Mouse (Mus musculus): Measurements from ENCODE around the gene Plod2.
A peak's percentile ranks its signal among the peaks of the same experiment; 100 is the strongest.

Gene Plod2

DNA sequence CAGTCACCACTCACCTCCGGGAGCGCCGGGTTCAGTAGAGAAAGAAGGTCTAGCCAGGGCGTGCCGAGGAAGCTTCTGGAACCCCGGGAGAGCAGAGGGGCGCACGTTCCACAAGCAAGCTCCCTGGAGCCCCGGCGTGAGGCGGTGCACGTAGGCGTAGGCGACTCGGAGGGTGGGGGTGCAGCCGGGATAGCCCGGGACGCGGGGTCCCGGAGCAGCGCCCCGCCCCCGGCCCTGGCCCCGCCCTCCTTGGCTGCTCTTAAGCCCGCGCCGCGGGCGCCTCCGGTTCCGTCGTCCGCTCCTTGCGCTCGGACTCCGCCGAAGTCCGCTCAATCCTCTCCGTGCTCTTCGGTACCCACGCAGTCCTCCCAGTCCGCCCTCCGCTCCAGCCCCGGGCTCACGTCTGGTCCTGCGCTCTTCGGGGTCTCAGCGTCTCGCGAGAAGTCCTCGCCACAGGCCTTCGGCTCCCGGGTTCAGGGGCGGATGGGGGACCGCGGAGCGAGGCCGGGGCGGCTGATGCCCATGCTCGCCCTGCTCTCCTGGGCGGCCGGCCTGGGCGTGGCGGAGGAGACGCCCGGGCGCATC is at the start of gene Plod2:
Gene Plod2, plus strand, starts transcription at position 247 of the 585 bp plus-strand sequence.
- peak; percentile 86 to 90 for DNase-seq

DNA sequence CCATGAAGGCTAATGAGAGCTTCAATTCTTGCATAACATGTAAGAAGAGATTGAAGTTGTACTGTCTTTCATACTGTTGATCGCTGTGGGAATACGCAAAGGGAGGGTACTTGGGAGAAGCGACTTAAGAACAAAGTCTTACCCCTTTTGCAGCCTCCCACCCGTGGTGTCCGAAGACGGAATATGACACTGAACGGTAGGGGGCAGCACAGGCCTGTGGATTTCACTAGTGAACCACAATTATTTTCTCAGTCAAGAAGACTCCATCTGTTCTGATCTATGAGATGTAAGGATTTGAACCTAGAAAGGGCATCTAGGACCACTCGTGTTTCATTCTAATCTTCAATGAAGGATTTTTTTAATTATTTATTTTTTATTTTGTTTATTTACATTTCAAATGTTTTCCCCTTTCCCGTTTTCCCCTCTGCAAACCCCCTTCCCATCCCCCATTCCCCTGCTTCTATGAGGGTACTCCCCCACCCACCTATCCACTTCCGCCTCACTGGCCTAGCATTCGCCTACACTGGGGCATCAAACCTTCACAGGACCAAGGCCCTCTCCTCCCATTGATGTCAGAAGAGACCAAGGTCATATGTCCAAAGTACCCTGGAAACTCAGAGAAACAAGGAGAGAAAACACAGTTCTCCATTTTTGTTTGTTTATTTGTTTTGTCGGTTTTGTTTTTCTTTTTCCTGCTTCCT is 42.2 kb upstream of the Plod2 start:
- peak; percentile 95 to 97 for DNase-seq

DNA sequence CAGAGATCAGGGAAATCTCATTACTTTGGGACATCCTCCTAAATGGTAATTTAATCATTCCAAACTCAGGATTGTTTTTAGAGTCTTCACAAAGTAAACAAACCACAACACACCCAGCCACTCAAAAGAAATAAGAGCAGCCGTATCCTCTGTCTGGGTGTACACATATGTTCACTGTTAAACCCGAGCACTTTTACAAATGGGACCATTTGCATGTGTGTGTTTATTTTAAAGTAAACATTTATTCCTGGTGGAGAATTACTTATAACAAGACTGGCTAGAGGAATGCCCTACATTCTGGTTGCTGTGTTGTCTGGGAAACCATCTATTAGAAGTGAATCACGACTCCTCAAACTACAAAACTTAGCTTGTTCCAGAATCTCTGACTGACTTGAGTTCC is 37.8 kb upstream of the Plod2 start:
- DNase-seq = no peak

DNA sequence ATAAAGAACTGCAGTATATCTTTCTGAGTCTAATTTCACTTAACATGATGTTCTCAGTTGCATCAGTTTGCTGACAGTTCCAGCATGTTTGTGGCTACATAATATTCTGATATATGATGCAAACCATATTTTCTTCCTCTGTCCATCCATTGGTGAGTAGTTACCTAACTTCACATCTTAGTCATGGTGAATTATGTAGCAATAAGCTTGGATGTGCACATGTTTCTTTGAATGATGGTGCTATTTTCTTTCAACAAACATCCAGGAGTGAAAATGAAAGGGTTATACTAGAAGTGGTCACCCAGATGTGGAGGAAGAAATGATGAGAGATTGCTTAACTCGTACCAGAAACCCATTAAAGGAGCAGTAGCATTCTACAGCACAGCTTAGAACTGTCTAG is 37.1 kb upstream of the Plod2 start:
- DNase-seq = no peak

DNA sequence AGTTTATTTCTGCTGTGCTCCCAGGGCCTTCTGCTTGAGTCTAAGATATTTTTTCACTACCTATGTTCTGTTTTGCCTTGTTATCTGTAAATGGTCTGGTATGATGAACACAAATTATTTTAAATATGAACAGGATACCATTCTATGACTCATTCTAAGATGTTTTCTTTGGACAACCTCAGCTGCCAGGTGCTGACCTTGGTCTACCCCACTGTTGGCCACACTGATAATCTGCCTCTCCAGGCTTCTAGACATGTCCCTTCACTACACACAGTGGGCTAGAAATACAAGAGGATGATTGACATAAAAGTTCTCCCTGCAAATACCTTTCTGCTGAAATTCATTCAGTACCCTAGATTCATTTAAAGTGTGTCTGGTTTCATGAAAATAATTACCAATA is 30.3 kb upstream of the Plod2 start:
- no peak for DNase-seq

DNA sequence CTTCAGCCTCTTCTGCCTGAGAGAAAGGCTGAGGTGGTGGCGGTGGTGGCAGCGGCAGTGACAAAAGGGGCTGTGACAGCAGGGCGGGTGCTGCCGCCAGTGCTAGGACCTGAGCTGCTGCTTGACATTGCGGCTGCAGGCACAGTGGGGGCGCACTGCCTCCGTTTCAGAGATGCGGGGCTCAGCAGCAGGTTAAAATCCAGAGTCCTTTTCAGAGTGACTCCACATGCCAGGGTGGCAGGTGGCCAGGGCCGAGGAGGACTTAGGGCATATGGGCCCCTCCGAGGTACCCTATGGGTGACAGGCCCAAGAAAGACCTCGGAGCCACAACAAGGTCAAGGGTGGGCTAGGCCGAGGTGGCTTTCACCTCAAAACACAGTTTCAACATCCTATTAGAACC is 25.0 kb upstream of the Plod2 start:
- no peak for DNase-seq

DNA sequence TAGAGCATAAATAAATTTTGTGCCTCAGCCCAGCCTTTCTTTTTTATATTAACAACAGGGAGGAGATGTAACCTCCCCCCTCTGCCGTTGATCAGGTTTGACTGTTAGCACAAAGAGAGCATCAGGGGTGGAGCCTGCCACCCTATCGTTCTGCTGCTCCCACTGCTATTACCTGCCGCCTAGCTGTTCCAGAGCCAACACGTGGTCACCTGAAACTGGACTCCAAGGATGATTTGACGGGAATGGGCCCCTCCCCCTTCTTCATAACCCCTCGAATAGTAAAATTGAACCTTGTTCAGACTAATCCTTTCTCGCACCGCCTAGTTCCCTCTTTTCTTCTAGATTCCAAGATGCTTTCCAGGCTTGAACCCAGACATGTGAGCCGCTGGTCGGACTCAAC is 21.3 kb upstream of the Plod2 start:
- no peak for DNase-seq

DNA sequence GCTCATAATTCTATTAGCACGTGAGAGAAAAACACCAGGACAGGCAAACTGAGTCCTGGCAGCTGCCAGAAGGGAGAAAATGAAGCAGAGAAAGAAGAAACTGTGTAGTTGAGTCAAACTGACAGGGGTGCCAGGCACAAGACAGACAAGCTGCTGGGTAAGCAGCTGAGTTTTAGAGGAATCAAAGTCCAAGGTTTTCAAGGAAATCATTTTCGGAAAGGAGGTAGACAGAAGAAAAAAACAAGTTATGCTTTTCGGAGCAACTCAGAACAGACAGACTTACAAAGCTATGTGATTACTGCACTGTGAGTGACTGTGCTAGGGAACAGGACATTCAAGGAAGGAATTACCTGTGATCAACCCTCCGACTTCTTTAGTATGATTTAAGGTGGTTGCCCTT is 17.5 kb upstream of the Plod2 start:
- DNase-seq = no peak

DNA sequence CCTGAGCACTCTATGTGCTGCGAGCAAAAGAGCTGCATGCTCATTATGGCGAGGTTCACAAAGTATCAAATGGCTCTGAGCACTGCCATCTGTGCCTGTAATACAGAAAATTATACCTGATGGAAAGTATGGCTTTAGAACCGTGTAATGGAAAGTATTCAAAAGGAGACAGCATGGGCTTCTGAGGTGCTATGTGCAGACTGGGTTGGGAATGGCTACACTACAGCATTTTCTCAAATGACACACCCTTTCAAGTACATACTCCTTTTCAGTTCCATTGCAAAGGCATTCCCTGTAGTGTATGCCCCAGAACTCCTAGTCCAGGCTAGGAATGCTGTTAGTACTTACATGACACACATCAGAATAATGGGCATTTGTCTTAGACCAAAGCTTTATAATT is 12.0 kb upstream of the Plod2 start:
- no peak for DNase-seq

DNA sequence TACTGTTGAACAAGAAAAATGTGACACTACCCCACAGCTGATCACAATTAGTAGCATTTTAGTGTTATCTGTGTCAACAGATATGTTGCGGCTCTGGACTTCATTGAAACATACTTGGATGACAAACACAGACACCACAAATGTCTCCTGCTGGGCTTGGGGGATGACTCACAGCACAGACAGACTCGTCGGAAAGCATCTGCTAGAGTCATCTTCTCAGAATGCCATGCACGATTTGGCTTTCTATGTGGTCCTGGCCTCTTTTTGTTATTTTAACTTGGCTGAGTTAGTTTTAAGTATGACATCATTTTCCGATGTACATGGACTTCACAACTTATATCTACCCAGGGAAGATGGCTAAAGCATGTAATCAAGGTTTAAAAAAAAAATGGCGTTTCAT is 4.3 kb upstream of the Plod2 start:
- no peak for DNase-seq

DNA sequence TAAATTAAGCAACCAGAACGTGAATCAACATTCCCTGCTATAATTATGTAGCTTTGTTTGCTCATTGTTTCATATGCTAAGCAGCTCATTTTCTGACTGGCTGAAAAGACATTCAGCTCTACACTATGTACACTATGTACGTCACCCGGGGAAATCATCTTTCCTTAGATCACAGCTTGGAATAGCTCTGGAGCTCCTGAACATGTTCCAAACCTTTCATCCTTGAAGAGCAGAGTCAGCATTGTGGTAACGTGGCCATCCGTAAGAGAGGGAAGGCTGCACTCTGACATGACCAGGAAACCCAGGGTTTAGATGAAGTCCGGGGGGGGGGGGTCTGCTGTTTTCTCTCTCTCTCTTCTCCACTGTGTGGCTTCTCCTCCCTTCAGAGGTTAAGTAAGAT is 3.8 kb upstream of the Plod2 start:
- no peak for DNase-seq

DNA sequence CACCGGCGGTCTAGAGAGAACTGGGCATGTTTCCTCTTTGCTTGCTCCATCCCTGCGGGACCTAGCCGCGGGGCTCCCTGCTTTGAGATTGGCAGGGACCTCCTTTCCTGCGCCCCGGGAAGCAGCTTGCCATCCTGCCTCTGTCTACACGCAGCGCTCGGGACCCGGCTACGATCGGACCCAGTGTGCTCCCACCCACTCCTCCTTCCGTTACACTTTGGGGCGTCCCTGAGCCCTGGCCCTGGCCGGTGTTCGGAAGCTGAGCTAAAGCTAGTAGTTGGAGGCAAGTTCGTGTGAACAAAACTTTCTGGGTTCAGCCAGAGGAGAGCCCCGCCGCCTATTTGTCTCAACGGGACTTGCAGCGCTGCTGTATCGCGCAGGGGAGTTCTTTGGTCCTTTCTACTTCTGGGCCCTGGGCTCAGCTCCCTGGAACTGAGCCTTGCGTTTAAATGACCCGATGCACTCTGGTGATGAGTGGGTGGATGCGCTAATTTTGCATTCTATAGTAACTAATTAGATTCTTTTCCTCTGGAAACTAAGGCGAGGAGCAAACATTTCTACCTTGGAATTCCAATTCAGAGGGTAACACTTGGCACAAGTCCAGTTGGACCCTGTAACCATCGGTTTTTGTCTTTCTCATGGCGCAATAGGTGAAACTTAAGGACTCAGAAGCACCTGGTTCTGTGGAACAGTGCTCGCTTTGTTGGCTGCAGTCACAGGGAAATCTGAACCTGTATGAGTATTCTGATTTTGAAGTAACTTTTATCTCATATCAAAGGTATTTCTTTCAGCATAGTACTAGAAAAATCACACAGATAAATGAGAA is 781 bp downstream of the Plod2 start:
- peak; percentile 67 to 76 for DNase-seq

DNA sequence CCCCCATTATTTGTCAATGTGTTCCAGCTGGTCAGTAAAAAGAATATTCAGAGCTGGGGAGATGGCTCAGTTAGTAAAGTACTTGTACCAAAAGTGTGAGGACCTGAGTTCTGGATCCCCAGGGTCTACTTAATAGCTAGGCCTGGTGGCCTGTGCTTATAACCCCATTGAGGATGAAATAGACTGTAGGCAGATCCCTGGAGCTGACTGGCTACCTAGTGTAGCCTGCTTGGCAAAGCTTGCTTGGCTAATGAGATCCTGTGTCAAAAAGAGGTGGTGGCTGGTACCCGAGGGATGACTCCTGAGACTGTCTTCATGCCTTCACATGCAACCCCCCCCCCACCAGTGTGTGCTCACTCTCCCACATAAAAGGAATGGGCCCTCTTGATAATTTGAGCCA is 2.1 kb downstream of the Plod2 start:
- no peak for DNase-seq

DNA sequence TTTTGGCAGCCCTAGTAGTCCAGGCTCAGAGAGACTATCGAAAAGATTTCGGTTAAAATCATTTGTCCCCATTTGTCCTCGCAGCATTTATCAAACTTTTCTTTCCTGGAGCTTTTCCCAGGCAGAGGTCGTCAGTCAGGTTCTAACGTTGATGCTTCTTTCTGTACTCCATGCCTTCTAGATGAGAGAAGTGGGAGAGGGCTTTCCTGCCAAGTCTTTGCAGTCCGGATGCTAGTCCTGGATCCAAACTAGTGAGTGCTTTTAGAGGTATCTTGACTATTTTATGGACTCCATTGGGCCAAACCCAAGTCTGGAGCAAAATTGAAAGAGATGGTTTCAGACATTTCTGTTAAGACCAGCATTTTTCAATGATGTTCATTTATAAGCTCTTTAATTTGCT is 3.0 kb downstream of the Plod2 start:
- DNase-seq = no peak

DNA sequence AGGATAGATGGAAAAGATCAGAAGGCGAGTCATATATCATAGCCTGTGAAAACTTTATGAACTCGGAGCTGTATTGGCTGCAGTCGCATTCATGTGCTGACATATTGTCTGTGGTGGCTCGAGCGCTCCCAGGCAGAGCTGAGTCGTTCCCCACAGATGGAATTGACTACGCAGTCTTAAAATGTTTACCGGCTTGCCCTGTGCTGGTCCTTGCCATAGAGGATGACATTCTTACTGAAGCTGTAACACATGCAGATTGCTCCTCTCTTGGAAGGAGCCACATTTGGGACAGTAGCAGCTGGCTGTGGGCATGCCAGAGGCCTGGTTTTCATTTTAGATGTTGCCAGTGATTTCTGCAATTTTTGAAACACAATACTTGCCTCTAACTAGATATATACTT is 4.4 kb downstream of the Plod2 start:
- no peak for DNase-seq

DNA sequence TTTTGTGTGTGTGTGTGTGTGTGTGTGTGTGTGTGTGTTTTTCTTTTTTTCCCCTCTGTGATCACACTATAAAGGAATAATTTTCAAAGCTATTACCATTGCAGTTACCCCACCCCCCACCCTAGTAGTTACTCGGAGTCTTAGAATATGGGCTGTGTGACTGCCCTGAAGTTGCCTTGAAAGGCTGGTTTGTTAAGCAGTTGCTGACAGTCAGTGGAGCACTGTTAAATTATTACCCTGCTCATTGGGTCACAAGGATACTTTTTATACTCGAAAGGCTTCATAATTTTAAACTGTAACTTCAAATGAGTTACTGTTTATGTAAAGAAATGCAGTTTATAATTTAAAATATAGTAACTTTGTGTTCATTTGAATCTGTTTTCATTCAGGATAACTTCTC is 5.1 kb downstream of the Plod2 start:
- no peak for DNase-seq

DNA sequence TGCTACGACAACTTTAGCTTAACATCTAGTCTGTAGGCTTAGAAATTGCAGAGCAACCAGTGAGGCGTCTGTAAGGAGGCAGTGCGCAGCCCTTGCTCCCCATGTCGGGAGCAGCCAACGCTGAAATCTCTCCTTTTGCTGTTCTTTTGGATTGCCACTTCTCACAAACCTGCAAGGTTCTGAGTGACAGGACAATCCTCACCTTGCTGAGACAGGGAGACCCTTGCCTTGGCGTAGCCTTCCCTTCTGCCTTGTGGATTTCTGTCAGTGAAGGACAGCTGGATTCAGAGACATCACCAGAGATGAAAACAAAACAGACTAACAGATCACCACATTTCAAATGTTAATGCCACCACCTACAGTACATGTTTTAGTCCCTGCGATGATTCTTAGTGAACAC is 5.8 kb downstream of the Plod2 start:
- no peak for DNase-seq

DNA sequence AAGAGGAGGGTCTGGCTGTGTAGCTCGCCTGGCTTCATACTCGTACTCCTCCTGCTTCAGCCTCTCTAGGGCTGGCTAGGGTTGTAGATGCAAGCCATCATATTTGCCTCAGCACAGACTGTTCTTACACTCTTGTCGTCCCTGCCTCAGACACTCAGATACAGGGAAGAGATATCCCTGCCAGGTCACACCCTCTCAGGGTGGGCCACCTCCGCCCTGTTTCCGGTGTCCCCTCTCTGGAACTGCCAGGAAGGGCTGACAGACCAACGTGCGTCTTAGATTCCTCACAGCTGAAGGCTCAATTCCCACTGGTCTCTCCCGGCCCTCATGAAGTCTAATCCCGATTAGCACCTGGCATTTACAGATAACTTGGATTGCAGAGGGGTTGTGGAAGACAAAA is 6.6 kb downstream of the Plod2 start:
- no peak for DNase-seq

DNA sequence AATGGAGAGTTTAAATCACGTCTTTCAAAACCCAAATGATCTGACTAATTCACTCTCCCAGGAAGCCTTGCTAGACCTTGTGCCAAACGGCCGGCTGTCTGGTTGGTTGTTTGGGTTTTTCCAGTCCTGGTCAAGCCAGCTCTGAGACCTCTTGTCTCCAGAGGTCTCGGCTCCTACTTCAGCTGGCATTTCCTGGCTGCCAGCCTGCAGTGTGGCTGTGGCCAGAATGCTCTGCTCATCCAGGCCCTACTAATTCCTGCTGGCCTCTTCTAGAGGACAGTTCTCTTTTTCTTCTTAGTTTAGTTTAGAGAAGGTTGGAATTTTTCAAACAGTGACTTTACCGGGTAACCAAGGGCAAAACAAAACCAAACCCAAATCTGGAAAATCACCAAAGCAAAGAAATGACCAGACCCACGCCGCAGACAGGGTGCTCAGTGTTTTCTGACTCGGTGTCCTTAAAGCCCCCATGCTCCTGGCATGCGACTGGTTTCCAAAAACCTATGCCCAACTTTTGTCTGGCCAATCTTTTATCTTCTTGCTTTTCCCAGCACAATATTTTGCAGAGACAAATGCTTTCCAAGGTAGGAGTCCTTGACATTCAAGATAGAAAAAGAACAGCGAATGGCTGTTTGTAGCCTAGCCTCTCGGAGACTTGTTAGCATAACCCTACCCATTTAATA is 7.9 kb downstream of the Plod2 start:
- DNase-seq = peak in 1 of 2 experiments; percentile 23

DNA sequence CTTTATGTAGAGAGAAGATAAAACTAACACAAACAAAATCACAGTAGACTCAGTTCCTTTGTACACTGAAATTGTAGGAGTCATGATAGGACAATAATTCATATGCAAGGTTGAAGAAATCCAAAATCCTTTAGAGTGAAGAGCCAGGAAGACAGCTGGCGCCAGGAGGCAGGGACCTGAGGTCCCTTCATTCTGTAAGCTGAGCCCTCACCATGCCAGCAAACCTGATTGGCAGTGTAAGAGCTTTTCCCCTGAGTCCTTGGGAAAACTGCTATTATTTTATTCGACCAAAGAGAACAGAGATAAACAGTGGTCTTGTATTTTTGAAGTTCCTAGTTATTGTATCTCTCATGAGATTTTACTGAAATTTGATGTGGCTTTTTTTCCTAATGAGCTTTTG is 9.0 kb downstream of the Plod2 start:
- no peak for DNase-seq

DNA sequence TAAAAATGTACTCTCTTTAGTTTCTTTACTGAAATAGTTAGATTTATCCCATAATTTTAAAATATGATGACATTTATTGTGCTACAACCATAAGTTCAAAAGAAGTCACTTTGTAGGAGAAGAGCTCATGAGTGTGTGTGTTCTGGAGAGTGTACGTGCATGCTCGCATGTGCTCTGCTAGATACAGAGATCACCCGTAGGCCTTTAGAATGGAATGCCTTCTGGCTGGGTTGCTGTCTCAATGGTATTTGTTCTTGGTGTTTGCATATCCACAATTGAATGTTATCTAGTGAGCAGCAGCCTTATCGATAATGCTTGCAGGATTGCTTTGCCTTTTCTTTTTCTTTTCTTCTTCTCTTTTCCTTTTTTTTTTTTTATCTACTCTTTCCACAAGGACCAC is 9.6 kb downstream of the Plod2 start:
- no peak for DNase-seq

DNA sequence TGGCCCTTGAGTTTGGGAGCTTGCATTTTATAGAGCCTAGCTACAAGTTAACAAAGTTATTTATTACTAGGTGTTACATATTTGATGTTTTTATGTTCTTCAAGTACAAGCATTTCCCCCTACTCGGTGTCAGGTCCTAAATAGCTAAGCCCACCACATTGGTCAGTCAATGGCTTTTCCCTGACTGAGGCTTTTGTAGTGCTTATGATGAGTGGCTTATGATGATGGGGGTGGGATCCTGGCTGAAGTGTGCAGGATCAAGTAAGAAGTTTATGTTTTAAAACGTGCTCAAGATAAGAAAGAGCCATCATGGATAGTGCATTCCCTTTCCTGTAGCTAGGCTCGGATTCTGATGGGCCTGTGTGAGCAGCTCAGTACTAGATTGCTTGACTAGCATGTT is 10.7 kb downstream of the Plod2 start:
- DNase-seq = no peak
